Mouse (Mus musculus) forebrain, embryonic 16.5 days (tissue): ENCODE measurements around the gene Faf2. TPM values are rescaled to one million over a fixed set of nuclear protein-coding genes. Genes with fewer than 3 reads are reported as not detected.

ENCODE experiments used
- microRNA-seq: library from miRNA; unstranded; fragments of <30 nt; microRNA quantifications from one replicate; pipeline ENCODE4, GENCODE M21; 2017
- polyA plus RNA-seq: library from polyadenylated mRNA; unstranded; fragments of >200 nt; fragmentation: Nextera tagmentation; extraction: Ambion mirVana; gene quantifications from 2 replicates; pipeline ENCODE4 v1.2.1, GENCODE M21; 2015

Faf2 gene
- polyA plus RNA-seq, 1 experiment from 2014 or later: 62.9 TPM

Small RNA genes lying within 50 kb of the gene (microRNA-seq; reads per million reads assigned to microRNA genes)
- not detected for gene Gm24195

Other genes with a start within 250 kb of the Faf2 start
- 85.6 and 93.2 TPM in 2 replicates for gene Thoc3, start 152.9 kb upstream of the Faf2 start, polyA plus RNA-seq
- 26.3 and 27.7 TPM in 2 replicates for gene Simc1, start 118.0 kb upstream of the Faf2 start, polyA plus RNA-seq
- 310 and 319 TPM in 2 replicates for gene 4833439L19Rik, start 56.3 kb upstream of the Faf2 start, polyA plus RNA-seq
- gene Arl10, start 46.8 kb upstream of the Faf2 start, polyA plus RNA-seq: 79.7 and 92.5 TPM in 2 replicates
- gene Nop16, start 31.7 kb upstream of the Faf2 start, polyA plus RNA-seq: 67.7 and 69.8 TPM in 2 replicates
- 195 and 207 TPM in 2 replicates for gene Higd2a, start 31.6 kb upstream of the Faf2 start, polyA plus RNA-seq
- 132 and 157 TPM in 2 replicates for gene Cltb, start 10.4 kb upstream of the Faf2 start, polyA plus RNA-seq
- gene Rnf44, start 72.1 kb downstream of the Faf2 start, polyA plus RNA-seq: 88.9 and 92.2 TPM in 2 replicates
- gene Cdhr2, start 79.7 kb downstream of the Faf2 start, polyA plus RNA-seq: 0.16 and 0.25 TPM in 2 replicates
- 6.2 and 7.1 TPM in 2 replicates for gene Gprin1, start 128.1 kb downstream of the Faf2 start, polyA plus RNA-seq
- gene Sncb, start 144.8 kb downstream of the Faf2 start, polyA plus RNA-seq: 27.1 and 37.0 TPM in 2 replicates
- not detected in 2 replicates for gene Eif4e1b, start 162.2 kb downstream of the Faf2 start, polyA plus RNA-seq
- gene Tspan17, start 167.6 kb downstream of the Faf2 start, polyA plus RNA-seq: 18.6 and 29.7 TPM in 2 replicates